Mouse (Mus musculus): ENCODE results near the gene Apoh.

DNA sequence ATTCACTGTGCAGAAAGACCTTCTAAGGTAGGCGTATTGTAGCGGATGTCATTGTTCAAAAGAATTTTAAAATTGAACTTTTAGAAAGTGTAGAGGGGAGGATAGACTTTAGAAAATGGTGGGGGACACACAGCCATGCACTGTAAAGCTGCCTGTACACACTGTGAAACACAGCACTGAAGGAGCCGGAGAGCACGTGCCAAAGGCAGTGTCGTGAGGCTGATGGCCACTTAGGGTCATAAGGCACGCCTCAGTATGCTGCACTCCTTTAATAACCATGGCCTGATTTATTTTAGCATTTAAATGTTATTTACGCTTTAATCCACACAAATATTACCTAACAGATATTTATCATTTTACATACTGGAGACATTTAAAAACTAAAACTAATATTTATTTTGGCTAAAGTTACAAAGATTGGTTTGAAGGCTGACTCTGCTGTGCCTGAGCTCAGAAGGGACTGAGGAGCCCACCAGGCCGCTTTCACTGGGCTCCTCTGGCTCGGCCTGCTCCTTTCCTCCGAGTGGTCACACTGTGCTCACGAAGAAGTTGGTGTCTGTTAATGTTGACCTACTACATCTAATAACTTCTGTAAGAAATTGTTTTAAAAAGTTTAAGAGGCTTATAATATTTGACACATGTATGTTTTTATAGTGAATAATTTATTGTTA, 100.9 kb downstream of the Apoh start:
- no peak for TF ChIP-seq CEBPB (IDR thresholded peaks at IDR 0.05; ENCODE audit: insufficient read depth, poor library complexity, severe bottlenecking)
- no peak for TF ChIP-seq REST (IDR thresholded peaks at IDR 0.05; ENCODE audit: insufficient read depth, insufficient read length)
- TF ChIP-seq POLR2AphosphoS2 (IDR thresholded peaks at IDR 0.05; ENCODE audit: insufficient read length, low read depth) = no peak
- TF ChIP-seq TCF12 (IDR thresholded peaks at IDR 0.05; ENCODE audit: insufficient read depth, poor library complexity, severe bottlenecking) = no peak
- TF ChIP-seq USF1 (IDR thresholded peaks at IDR 0.05; ENCODE audit: low read depth) = no peak
- TF ChIP-seq POLR2A (IDR thresholded peaks at IDR 0.05; ENCODE audit: insufficient read length, low read depth) = no peak
